Mouse (Mus musculus) left cerebral cortex, postnatal 14 days (tissue): ENCODE results near the gene Pnpla5. TPM values are rescaled to one million over a fixed set of nuclear protein-coding genes. Genes with fewer than 3 reads are reported as not detected.
"Not testable (repeated sequence)": the region's sequence is repeated elsewhere in the genome, so short reads cannot be mapped to it uniquely, and the experiment has no call there.

Experiments
- DNase-seq, 2 experiments: peaks; one replicate each; pipeline ENCODE4 v3.0.0; 2021 to 2022; ENCODE audit warnings: low spot score in 2 of 2, mixed read lengths in 1 of 2
- intact Hi-C: fragments of 180-260 bp; cut with DNase I; formaldehyde crosslinking; loops from one replicate; pipeline ENCODE4 v1.15.1; 2025
- total RNA-seq, 2 experiments: library from RNA; stranded (reverse); gene quantifications; 2 replicates each; pipeline ENCODE4 v1.2.3; 2021

Pnpla5 gene
- total RNA-seq, 2 experiments from 2014 or later: not detected

DNA sequence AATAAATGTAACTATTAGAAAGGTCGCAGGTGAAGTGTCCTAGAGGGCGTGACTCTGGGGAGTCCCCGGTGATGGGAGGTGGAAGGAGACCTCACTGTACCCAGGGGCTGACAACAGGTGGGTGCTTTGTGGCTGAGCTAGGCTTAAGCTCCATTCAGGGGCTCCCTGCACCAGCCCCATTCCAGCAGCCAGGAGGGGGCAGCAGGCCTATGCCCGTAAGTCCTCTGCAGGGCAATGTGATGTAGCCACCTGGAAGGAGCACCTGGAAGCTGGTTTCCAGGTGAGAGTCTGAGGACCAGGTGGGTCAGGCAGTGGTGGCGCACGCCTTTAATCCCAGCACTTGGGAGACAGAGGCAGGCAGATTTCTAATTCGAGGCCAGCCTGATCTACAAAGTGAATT lies 1.1 kb upstream of the Pnpla5 start:
- no peak for DNase-seq
- intact Hi-C loops: no loop called here

DNA sequence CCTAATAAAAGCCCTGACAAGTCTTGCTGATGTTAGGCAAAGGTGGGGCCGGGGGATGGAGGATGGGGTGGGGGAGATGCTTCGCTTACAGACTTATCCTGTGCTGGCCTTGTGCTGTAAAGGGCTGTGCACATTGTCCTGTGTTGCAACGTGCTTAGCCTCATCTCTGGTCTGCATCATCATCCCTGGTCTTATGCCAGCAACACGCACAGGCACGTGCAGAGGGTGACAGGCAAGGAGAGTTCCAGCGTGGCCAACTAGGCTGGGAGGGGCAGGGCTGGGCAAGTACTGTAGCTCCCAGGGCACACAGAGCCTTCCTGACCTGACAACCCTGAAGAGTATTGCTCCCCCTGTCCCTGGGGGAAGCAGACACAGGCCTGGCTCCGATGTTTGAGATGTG lies 1.9 kb downstream of the Pnpla5 start:
- no peak for DNase-seq
- intact Hi-C loops: loop anchor here (2.0 kb wide), 1 partner anchor 510 kb away; no protein-coding TSS in a partner anchor

- intact Hi-C loops: loop anchor here (2.0 kb wide), 1 partner anchor 510 kb away; no protein-coding TSS in a partner anchor
- DNase-seq: peak in 1 of 2 experiments; percentile 48
These were observed 2.4 kb downstream of the Pnpla5 start for GRCm38 (mm10) chr15:84120612-84121011.

DNA sequence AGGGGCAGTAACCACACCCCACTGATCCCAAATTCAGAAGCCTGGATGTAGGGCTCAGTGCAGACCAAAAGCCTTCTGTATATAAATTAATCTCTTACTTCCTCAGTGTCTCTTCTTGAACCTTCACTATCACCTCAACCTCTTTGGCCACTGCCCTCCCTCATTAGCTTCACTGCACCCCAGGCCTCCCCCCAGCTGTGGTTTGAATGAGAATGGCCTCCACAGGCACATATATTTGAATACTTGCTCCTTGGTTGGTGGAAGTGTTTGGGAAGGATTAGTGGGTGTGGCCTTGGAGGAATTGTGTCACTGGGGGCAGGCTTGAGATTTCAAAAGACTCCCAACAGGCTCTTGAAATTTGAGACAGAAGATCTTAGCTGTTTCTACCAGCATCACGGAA lies 6.5 kb downstream of the Pnpla5 start:
- DNase-seq: no peak
- intact Hi-C loops: loop anchor here (10.0 kb wide), 1 partner anchor 48 kb away; the partner anchor contains the start of gene Pnpla3

GRCm38 (mm10) chr15:84115727-84116126 lies 7.2 kb downstream of the Pnpla5 start:
- DNase-seq: no peak

DNA sequence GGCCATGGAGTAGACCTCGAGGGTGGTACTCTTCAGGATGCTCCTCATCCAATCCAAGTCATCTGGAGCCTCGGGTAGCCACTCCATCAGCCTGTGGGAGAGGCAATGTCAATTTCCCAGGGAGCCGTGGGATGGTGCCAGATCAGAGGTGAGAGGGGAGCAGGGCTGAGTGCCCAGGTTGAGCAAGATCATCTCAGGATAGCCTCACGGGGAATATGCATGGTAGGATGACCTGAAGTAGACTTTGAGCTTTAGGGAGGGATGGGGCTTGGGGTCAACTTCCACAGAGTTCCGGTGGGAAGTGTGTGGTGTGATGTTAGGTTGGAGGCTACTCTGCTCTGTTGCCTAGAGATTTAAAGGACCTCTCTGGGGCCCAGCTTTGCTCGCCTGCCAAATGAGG lies 9.1 kb downstream of the Pnpla5 start:
- intact Hi-C loops: loop anchor here (10.0 kb wide), 1 partner anchor 51 kb away; the partner anchor contains the start of gene Pnpla3
- DNase-seq: no peak

More at GRCm38 (mm10) chr15:84115727-84116126, 7.2 kb downstream of the Pnpla5 start:
- intact Hi-C loops: loop anchor here (10.0 kb wide), 1 partner anchor 49 kb away; the partner anchor contains the start of gene Pnpla3

DNA sequence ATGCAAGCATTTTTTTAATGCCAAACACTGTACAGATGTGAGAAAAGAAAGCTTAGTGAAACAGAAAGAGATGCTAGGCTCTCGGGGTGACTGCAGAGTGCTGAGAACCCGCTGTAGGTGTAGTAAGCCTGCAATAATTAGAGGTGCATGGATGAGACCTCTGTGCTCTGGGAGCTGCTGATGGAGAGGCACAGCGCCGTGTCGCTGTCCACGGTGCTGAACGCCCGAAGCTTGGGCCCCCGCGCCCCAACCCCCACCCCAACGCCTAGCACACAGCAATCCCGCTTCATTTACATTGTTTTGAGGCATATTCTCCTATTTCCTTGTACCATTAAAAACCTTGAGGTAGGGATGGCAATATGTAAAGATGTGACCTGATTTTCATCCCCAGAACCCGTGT lies 14.1 kb downstream of the Pnpla5 start:
- intact Hi-C loops: no loop called here

GRCm38 (mm10) chr15:84105924-84106500 lies 17.0 kb downstream of the Pnpla5 start:
- no peak for DNase-seq
- intact Hi-C loops: no loop called here

More for the DNA sequence above, 14.1 kb downstream of the Pnpla5 start:
- no peak for DNase-seq

- intact Hi-C loops: no loop called here
- peak; percentile 43 to 76 for DNase-seq
These were observed 17.7 kb downstream of the Pnpla5 start, which contains the start of gene Sult4a1 for GRCm38 (mm10) chr15:84105105-84105923. Sult4a1 (minus strand) TSS chr15:84105754.

GRCm38 (mm10) chr15:84104626-84105025 lies 18.3 kb downstream of the Pnpla5 start:
- intact Hi-C loops: no loop called here
- no peak for DNase-seq

DNA sequence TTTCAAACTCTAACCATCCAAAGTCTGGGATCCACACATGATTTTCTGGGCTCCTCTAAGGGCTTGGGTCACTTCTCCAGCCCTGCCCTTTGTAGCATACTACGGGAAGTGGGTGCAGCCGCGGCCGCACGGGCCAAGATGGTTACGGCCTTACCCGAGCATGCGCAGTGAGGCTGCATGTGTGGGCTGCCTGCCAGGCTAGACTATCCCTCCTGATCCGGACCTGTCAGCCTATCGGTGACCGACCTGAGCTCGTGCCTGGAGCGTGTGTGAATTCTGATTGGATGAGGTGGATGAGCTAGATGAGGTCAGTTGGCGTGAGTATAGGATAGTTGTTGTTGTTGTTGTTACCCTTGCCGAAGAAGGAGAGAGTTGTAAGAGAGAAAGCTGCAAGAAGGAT lies 25.4 kb downstream of the Pnpla5 start:
- DNase-seq, intact Hi-C loops: not testable (repeated sequence)

DNA sequence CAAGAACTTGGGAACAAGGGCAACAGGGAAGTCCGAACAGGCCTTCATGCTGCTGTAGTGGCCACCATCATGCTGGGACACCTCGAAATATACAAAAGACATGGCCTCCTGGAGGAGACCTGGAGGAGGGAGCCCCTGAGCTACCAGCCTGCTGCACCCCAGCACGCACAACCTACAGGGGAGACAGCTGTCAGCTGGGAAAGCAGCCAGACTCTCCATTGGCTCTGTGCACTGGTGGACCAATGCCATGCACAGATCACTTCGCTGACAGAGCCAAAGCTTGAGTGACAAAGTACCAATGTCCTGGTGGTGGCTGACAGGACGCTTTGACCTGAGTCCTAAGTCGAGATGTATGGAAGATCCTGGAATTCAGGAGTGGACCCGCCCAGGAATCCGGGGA lies 26.9 kb downstream of the Pnpla5 start:
- no peak for DNase-seq
- intact Hi-C loops: no loop called here

DNA sequence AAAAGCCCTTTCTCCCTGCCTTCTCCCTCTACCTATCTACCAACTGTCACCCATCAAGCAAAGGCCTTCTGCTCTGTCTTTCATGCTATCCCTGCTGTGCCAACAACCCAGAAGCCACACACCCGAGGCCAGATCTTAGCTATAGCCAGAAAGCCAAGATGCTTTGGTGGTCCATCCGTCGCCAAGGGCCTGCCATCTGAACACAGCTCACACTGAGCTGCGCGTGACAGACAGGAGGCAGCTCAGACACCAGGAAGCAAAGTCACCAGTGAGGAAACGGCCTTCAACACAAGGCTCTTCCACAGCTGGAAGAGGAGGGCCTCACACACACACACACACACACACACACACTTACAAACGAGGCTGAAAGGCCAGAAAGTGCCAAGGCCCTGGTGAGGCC lies 28.1 kb downstream of the Pnpla5 start:
- intact Hi-C loops: no loop called here
- DNase-seq: no peak

DNA sequence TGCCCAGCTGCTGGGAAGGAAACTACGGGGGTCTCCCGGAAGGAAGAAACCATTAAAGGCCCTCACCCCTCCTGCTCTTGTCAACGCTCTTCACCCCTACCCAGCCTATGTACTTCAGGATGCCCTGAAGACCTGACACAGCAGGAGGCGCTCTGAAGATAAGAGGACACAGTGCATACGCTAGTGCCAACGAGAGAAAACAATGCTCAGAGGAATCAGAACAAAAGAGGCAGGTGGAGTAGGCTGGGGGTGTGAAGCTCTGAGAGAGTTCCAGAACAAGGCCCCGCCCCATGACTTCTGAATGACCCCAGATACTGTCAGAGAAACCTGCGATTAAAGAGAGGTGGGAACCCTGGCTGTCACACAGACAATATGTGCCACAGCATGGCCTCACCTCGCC lies 36.2 kb downstream of the Pnpla5 start:
- intact Hi-C loops: no loop called here
- no peak for DNase-seq

DNA sequence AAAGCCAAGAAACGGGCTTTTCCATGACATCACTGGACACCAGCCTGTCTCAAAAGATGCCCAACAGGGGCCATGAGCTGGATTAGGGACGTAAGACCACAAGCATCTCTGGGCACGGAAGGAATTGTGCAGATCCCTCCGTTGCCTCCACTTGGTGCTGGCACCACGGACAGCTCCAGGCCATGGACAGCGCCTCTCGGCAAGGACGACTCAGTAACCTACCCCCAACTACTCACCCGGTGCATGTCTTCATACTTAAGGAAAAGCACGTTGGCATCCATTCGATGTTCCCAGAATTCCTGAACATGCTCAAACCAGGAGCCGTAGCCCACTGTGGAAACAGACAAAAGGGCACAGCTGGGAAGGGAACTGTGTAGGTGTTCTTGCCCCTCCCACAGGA lies 36.6 kb downstream of the Pnpla5 start:
- DNase-seq: no peak
- intact Hi-C loops: no loop called here

- no peak for DNase-seq
These were observed 42.9 kb downstream of the Pnpla5 start for GRCm38 (mm10) chr15:84080069-84080468.

DNA sequence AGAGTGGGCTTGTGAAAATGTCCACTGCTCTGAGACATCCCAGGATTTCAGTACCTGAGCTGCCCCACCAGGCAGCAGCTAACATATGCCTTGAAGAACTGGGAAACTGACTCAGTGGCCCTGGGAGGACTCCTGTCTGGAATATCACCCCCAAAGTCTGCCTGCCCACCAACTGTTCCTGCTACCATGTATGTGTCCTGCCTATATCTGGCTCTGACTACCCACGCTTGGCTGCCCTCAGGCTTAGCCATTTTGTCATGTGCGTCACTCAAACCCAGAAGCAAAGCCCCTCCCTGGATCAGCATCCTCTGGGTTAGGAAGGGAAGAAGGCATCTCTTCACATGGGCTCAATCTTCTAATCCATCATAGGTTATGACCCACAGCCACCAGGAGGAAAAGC lies 43.5 kb downstream of the Pnpla5 start:
- intact Hi-C loops: no loop called here
- DNase-seq: peak; percentile 58 to 68

More at GRCm38 (mm10) chr15:84080069-84080468, 42.9 kb downstream of the Pnpla5 start:
- intact Hi-C loops: no loop called here

DNA sequence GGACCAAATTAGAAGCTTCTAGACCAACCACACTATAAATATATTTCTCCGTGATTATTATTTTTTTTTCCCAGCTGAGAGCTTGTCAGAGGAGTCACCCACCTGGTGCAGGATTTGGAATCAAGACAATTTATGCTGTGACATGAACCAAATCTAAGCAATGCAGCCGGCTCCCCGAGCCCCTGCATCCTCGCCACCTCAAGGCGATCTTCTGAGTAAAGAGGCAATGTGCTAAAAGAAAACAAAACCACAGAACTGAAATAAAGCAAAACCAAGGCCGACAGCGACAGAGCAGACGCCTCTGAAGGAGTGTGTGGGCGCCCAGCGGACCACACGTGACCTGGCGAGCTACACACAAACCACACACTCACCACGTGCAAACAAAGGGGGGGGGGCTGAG lies 44.3 kb downstream of the Pnpla5 start:
- peak; percentile 61 to 71 for DNase-seq
- intact Hi-C loops: no loop called here

DNA sequence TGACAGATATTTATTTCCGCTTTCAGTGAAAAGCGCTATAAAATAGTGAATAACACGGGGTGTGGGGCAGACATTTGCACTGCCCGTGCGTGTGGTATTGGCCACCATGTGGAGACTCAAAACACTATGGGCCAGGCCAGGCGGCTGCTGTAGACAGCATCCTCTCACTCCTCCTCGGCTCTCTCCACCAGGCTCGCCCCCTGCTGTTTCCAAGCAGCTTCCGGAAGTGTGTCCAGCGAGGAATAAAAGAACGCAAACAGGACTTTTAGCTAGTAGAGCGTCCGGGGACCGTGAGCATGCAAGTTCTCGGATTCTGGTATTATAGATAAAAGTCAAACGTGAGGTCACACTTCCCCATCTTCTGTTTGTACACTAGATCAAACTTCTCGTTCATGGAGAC lies 45.8 kb downstream of the Pnpla5 start:
- intact Hi-C loops: no loop called here
- no peak for DNase-seq

DNA sequence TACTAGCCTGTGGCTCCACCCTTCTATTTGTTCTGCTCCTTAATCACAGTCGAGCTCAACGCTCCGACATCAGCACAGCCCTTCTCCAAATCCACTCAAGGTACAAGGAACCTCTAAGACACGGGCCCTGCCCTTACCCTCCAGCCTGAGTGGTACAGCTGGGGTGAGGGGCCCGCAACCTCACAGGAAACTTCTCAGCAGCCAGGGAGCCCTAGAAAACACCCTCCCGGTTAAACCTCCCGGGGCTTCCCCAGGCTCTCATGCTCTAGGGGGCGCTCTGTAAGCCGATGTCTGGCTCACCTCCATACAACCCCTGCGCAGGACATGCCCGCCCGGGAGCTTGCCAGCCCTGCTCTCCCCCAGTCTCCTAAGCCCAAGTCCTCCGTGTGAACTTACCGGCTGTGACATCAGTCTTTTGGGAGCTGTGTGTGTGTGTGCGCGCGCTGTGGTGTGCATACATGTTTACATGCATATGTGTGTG lies 48.2 kb downstream of the Pnpla5 start:
- intact Hi-C loops: loop anchor here (5.0 kb wide), 3 partner anchors 93 to 558 kb away; partner anchors contain the start of gene Pnpla3
- peak in 1 of 2 experiments; percentile 43 for DNase-seq
